Comparison of ENCODE assay signal across 26 mouse cellular contexts in genomic region chr13:6751599-6751998, GRCm38 (mm10).
"Had no signal": no experiment of that assay in that cellular context is flagged by ENCODE, and none has a peak within 500 bp of the region (broad histone marks: within the 10 kb centered on the region; RNA-seq: fewer than 3 reads in every experiment).

No protein-coding gene starts in this region.

- H3K9me3 ChIP-seq: heart, embryonic 10.5 days; heart, embryonic 12.5 days; hindbrain, embryonic 10.5 days; hindbrain, embryonic 12.5 days; intestine, embryonic 15.5 days; limb, embryonic 13.5 days; limb, embryonic 15.5 days; liver, embryonic 12.5 days had no signal

- H3K27ac ChIP-seq: gastrocnemius, adult 2 months; heart, embryonic 10.5 days; hindbrain, embryonic 10.5 days; hindbrain, embryonic 12.5 days; hindbrain, embryonic 14.5 days; intestine, embryonic 15.5 days; kidney, postnatal 0 days; layer of hippocampus, adult 2 months; left cerebral cortex, adult 2 months; limb, embryonic 13.5 days; limb, embryonic 15.5 days; liver, embryonic 12.5 days; liver, embryonic 14.5 days had no signal

- DNase-seq: gastrocnemius, adult 2 months; gastrocnemius, postnatal 10 days; gastrocnemius, postnatal 25 days; heart, adult 18-20 months; heart, postnatal 10 days; heart, postnatal 4 days; kidney, adult 18-20 months; kidney, postnatal 25 days; kidney, postnatal 4 days; left cerebral cortex, postnatal 4 days had no signal

- H3K4me1 ChIP-seq: heart, embryonic 10.5 days; heart, embryonic 12.5 days; hindbrain, embryonic 10.5 days; hindbrain, embryonic 12.5 days; intestine, embryonic 15.5 days; limb, embryonic 13.5 days; limb, embryonic 15.5 days; liver, embryonic 12.5 days had no signal

- H3K36me3 ChIP-seq: heart, embryonic 10.5 days; heart, embryonic 12.5 days; hindbrain, embryonic 10.5 days; hindbrain, embryonic 12.5 days; intestine, embryonic 15.5 days; limb, embryonic 13.5 days; limb, embryonic 15.5 days; liver, embryonic 12.5 days had no signal

- ATAC-seq: hindbrain, embryonic 16.5 days; inflammation-experienced regulatory T-cells, adult 6 months; intestine, embryonic 15.5 days; intestine, postnatal 0 days; liver, embryonic 12.5 days had no signal

- H3K4me3 ChIP-seq: gastrocnemius, adult 2 months; heart, embryonic 10.5 days; heart, embryonic 12.5 days; hindbrain, embryonic 10.5 days; hindbrain, embryonic 12.5 days; intestine, embryonic 15.5 days; layer of hippocampus, adult 2 months; left cerebral cortex, adult 2 months; limb, embryonic 13.5 days; limb, embryonic 15.5 days; liver, embryonic 12.5 days had no signal

- H3K4me2 ChIP-seq: heart, embryonic 12.5 days; hindbrain, embryonic 12.5 days; hindbrain, embryonic 14.5 days; intestine, embryonic 15.5 days; limb, embryonic 13.5 days; limb, embryonic 15.5 days; liver, embryonic 12.5 days had no signal

- H3K27me3 ChIP-seq: heart, embryonic 12.5 days; hindbrain, embryonic 12.5 days; intestine, embryonic 15.5 days; limb, embryonic 13.5 days; limb, embryonic 15.5 days; liver, embryonic 12.5 days had no signal

- H3K9ac ChIP-seq: heart, embryonic 12.5 days; hindbrain, embryonic 12.5 days; hindbrain, embryonic 14.5 days; intestine, embryonic 15.5 days; limb, embryonic 13.5 days; limb, embryonic 15.5 days; liver, embryonic 12.5 days; liver, embryonic 14.5 days had no signal
